Mouse (Mus musculus) liver, postnatal 0 days (tissue): ENCODE data around the gene Cwc27. TPM values are rescaled to one million over a fixed set of nuclear protein-coding genes. Genes with fewer than 3 reads are reported as not detected.

Source experiments
- ATAC-seq: fragments of 200-750 bp; cut with Nextera tagmentation; 2 replicates; pipeline ENCODE4 v1.8.0; 2017; ENCODE audit warnings: mild to moderate bottlenecking, moderate library complexity
- DNase-seq: peaks from one replicate; pipeline ENCODE4 v3.0.0-alpha.2; 2016
- H3K27ac ChIP-seq: fragments of 300-500 bp; sonication (generic); 2 replicates; pipeline ENCODE4 v1.5.1; 2014; ENCODE audit warnings: antibody characterized with exemption, moderate library complexity, mild to moderate bottlenecking, low read depth
- H3K27me3 ChIP-seq: fragments of 300-500 bp; sonication (generic); 2 replicates; pipeline ENCODE4 v1.6.1; 2014; ENCODE audit warnings: low read length, control low read depth, mixed read lengths; ENCODE audit not compliant: insufficient read depth
- H3K36me3 ChIP-seq: fragments of 300-500 bp; sonication (generic); replicated peaks from 2 replicates; pipeline ENCODE4 v1.6.1; 2014; ENCODE audit warnings: mild to moderate bottlenecking, control low read depth, low read length, moderate library complexity, mixed read lengths; ENCODE audit not compliant: insufficient read depth
- H3K4me1 ChIP-seq: fragments of 300-500 bp; sonication (generic); 2 replicates; pipeline ENCODE4 v1.6.1; 2014; ENCODE audit warnings: antibody characterized with exemption, mild to moderate bottlenecking, control low read depth; ENCODE audit not compliant: insufficient read depth
- H3K4me2 ChIP-seq: fragments of 300-500 bp; sonication (generic); 2 replicates; pipeline ENCODE4 v1.6.1; 2014; ENCODE audit warnings: low read depth, mild to moderate bottlenecking, low read length, moderate library complexity, mixed read lengths
- H3K4me3 ChIP-seq: fragments of 300-500 bp; sonication (generic); 2 replicates; pipeline ENCODE4 v1.5.1; 2014; ENCODE audit warnings: low read depth, low read length
- H3K9ac ChIP-seq: fragments of 300-500 bp; sonication (generic); replicated peaks from 2 replicates; pipeline ENCODE4 v1.6.1; 2014; ENCODE audit warnings: mild to moderate bottlenecking, moderate library complexity
- H3K9me3 ChIP-seq: fragments of 300-500 bp; sonication (generic); 2 replicates; pipeline ENCODE4 v1.6.1; 2016; ENCODE audit warnings: mild to moderate bottlenecking, control low read depth, low read length, mixed read lengths
- CTCF ChIP-seq: sonication (generic); IDR thresholded peaks from 2 replicates; pipeline ENCODE4 v1.5.1; 2016; ENCODE audit warnings: antibody characterized with exemption, low read depth
- EP300 ChIP-seq: IDR thresholded peaks from 2 replicates; pipeline ENCODE4 v1.6.1; 2016; ENCODE audit warnings: antibody characterized with exemption, low read depth, mild to moderate bottlenecking
- WGBS: fragments of 180-500 bp; shearing (Covaris S2); extraction: QIAGEN DNeasy Blood & Tissue Kit; methylation state at CpG from one replicate; pipeline ENCODE4 v1.1.7; 2014; ENCODE audit not compliant: insufficient replicate concordance; 5-methylcytosine and 5-hydroxymethylcytosine counted together
- polyA plus RNA-seq: library from polyadenylated mRNA; unstranded; fragments of >200 nt; fragmentation: Nextera tagmentation; extraction: Ambion mirVana; gene quantifications from 2 replicates; pipeline ENCODE4 v1.2.1, GENCODE M21; 2015

Cwc27 gene
- polyA plus RNA-seq, 1 experiment from 2014 or later = 7.8 TPM

- H3K4me2 ChIP-seq = peak overlapping the region; percentile 78
- H3K9ac ChIP-seq = peak overlapping the region; percentile 85
- no peak for TF ChIP-seq EP300
- TF ChIP-seq CTCF = no peak
- WGBS = 24% methylated on average over 12 of the region's 12 CpGs
- ATAC-seq (no peak), DNase-seq (no peak)
- no peaks in the 10 kb centered on the region for H3K9me3 ChIP-seq
- peak overlapping the region; percentile 83 for H3K27ac ChIP-seq
- peaks cover 18% of the 10 kb centered on the region for H3K4me1 ChIP-seq
- 0 out of 2 replicates have a peak, but pooled peaks cover 3% of the 10 kb centered on the region for H3K36me3 ChIP-seq
- H3K27me3 ChIP-seq = no peaks in the 10 kb centered on the region
- H3K4me3 ChIP-seq = peak overlapping the region; percentile 86
These were observed 754 bp upstream of the Cwc27 start for GRCm38 (mm10) chr13:104817696-104818095.

GRCm38 (mm10) chr13:104816270-104816634 is 690 bp downstream of the Cwc27 start:
- Histone ChIP-seq H3K4me3 (peak overlapping the region; percentile 86), H3K36me3 (0 out of 2 replicates have a peak, but pooled peaks cover 3% of the 10 kb centered on the region), H3K4me2 (peak overlapping the region; percentile 78), H3K9ac (peak overlapping the region; percentile 85), H3K4me1 (peaks cover 16% of the 10 kb centered on the region), H3K27me3 (no peaks in the 10 kb centered on the region), H3K9me3 (no peaks in the 10 kb centered on the region), H3K27ac (peak overlapping the region; percentile 83)
- ATAC-seq (no peak), DNase-seq (no peak)
- peak; percentile 14; the same call in 1 of the 2 replicates for TF ChIP-seq CTCF
- no peak for TF ChIP-seq EP300
- 7% methylated on average over 8 of the region's 8 CpGs for WGBS

- Histone ChIP-seq H3K36me3 (peaks cover 9% of the 10 kb centered on the region; the same call in 1 of the 2 replicates), H3K4me3 (no peak overlapping the region), H3K9ac (no peak overlapping the region), H3K4me1 (no peaks in the 10 kb centered on the region), H3K9me3 (no peaks in the 10 kb centered on the region), H3K4me2 (no peak overlapping the region), H3K27me3 (no peaks in the 10 kb centered on the region), H3K27ac (no peak overlapping the region)
- no peak for ATAC-seq
- DNase-seq = no peak
- 49% methylated on average over 3 of the region's 3 CpGs for WGBS
- TF ChIP-seq CTCF (peak; percentile 69), EP300 (no peak)
These were observed 11.3 kb downstream of the Cwc27 start for GRCm38 (mm10) chr13:104805681-104806080.

- no peak overlapping the region for H3K4me3 ChIP-seq
- peaks cover 12% of the 10 kb centered on the region for H3K36me3 ChIP-seq
- DNase-seq (no peak), ATAC-seq (no peak; the same call in 1 of the 2 replicates)
- no peaks in the 10 kb centered on the region for H3K27me3 ChIP-seq
- no peak overlapping the region for H3K4me2 ChIP-seq
- no peaks in the 10 kb centered on the region for H3K9me3 ChIP-seq
- H3K9ac ChIP-seq = no peak overlapping the region
- H3K4me1 ChIP-seq = no peaks in the 10 kb centered on the region
- no peak overlapping the region for H3K27ac ChIP-seq
- TF ChIP-seq EP300 (no peak), CTCF (no peak)
- 73% methylated on average over 7 of the region's 7 CpGs for WGBS
These were observed 17.3 kb downstream of the Cwc27 start for GRCm38 (mm10) chr13:104799566-104800182.

- no peak for ATAC-seq
These were observed 17.9 kb downstream of the Cwc27 start for GRCm38 (mm10) chr13:104799067-104799466.

GRCm38 (mm10) chr13:104794421-104794820 is 22.5 kb downstream of the Cwc27 start:
- Histone ChIP-seq H3K27ac (no peak overlapping the region), H3K9ac (no peak overlapping the region), H3K4me1 (no peaks in the 10 kb centered on the region), H3K36me3 (peaks cover 11% of the 10 kb centered on the region; the same call in 1 of the 2 replicates), H3K9me3 (no peaks in the 10 kb centered on the region), H3K4me3 (no peak overlapping the region), H3K27me3 (no peaks in the 10 kb centered on the region), H3K4me2 (no peak overlapping the region)
- ATAC-seq (no peak), DNase-seq (no peak)
- TF ChIP-seq EP300 (no peak), CTCF (no peak)
- 68% methylated on average over 3 of the region's 3 CpGs for WGBS

More at GRCm38 (mm10) chr13:104799067-104799466, 17.9 kb downstream of the Cwc27 start:
- no peaks in the 10 kb centered on the region for H3K9me3 ChIP-seq
- no peak overlapping the region for H3K27ac ChIP-seq
- H3K4me2 ChIP-seq = no peak overlapping the region
- H3K9ac ChIP-seq = no peak overlapping the region
- H3K36me3 ChIP-seq = peaks cover 9% of the 10 kb centered on the region
- DNase-seq = no peak
- no peak overlapping the region for H3K4me3 ChIP-seq
- no peaks in the 10 kb centered on the region for H3K4me1 ChIP-seq
- TF ChIP-seq CTCF (no peak), EP300 (no peak)
- H3K27me3 ChIP-seq = no peaks in the 10 kb centered on the region
- WGBS = 79% methylated on average over 8 of the region's 8 CpGs
